Mouse (Mus musculus): ENCODE measurements around the gene Gm3250.

- TF ChIP-seq CTCF (IDR thresholded peaks at IDR 0.05; ENCODE audit: low read depth): no peak
- TF ChIP-seq EP300 (optimal IDR thresholded peaks at IDR 0.05): no peak
Observed at GRCm38 (mm10) chr10:77769727-77770126, 12.6 kb downstream of the Gm3250 start.

All from stomach, postnatal 0 days (tissue).